Mouse (Mus musculus): Measurements from ENCODE around the gene 4930426L09Rik. TPM values are rescaled to one million over a fixed set of nuclear protein-coding genes. Genes with fewer than 3 reads are reported as not detected.

The 4930426L09Rik gene
- polyA plus RNA-seq, 1 experiment from 2014 or later, result 0.38 TPM

DNA sequence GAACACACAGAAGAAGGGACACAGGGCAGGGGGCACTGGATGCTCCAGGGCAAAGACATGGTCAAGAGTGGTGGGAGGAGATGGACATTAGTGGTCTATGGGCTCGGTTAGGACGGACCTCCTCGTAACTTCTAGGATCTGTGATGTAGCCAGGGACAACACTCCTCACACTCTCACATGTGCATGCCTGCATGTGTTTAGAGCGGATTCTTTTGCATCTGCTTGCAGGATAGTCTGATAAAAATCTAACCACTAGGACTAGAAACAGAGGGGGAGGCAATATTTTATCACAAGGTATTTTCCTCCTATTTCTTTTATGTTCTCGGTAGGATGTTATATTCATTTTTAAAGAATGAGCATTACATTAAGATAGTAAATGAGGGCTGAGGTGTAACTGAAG lies 38.6 kb upstream of the 4930426L09Rik start:
- 95% methylated on average over 5 of the region's 5 CpGs for WGBS
- ATAC-seq (replicated peaks), result no peak

DNA sequence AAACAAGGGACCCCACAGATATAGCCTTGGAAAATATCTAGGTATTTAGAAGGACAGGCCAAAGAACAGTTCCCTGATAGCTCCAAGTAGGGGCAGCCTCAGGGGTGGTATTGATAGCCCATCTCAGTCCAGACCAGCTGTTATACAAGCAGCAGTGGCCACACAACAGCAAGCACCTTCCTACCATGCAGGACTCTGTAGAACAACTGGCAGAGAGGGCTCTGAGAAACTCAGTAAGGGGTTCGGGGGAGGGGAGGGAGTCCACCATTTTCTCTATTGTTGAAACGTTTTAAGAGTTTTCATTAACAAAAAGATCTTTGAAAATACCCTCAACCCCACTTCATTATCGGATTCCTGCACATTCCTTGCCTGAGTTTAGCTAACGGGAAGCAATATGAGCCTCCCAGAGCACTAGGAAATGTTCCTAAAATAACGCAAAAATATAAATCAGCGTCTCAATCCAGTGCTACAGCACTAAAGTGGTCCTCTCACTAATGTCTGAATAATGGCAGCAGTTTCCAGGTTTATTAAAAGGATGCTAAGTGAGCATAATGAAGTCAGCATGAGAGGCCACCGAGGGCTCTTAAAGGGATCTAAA lies 37.7 kb upstream of the 4930426L09Rik start:
- Histone ChIP-seq H3K4me3 (no peak overlapping the region), H3K4me1 (no peaks in the 10 kb centered on the region), H3K9ac (replicated peaks) (no peak overlapping the region), H3K27me3 (no peaks in the 10 kb centered on the region), H3K9me3 (no peaks in the 10 kb centered on the region), H3K4me2 (replicated peaks) (no peak overlapping the region), H3K36me3 (no peaks in the 10 kb centered on the region), H3K27ac (replicated peaks) (no peak overlapping the region)
- WGBS, result 30% methylated on average over 7 of the region's 7 CpGs
- ATAC-seq (replicated peaks), result no peak

More for the DNA sequence above, 38.6 kb upstream of the 4930426L09Rik start:
- Histone ChIP-seq H3K9ac (replicated peaks) (no peak overlapping the region), H3K36me3 (no peaks in the 10 kb centered on the region), H3K4me1 (no peaks in the 10 kb centered on the region), H3K4me3 (no peak overlapping the region), H3K4me2 (replicated peaks) (no peak overlapping the region), H3K27me3 (no peaks in the 10 kb centered on the region), H3K27ac (replicated peaks) (no peak overlapping the region), H3K9me3 (no peaks in the 10 kb centered on the region)

DNA sequence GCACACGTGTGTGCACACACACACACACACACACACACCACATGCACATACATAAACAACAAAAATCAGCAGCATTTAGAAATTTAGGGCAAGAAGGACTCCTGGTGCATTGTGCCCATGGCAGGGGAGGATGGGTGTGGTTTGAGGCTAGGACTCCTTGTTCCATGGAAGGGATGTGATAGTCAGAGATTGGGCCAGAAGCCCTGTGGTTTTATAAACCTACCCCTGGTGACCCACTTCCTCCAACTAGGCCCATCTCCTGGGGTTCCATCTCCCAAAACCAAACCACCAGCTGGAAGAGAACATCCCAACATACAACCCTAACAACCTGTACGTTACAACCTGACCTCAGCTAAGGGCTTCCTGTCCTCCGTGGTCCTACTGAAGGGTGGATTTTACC lies 35.6 kb upstream of the 4930426L09Rik start:
- ATAC-seq (replicated peaks), result no peak
- no peaks in the 10 kb centered on the region for H3K4me1 ChIP-seq
- H3K4me3 ChIP-seq, result no peak overlapping the region

DNA sequence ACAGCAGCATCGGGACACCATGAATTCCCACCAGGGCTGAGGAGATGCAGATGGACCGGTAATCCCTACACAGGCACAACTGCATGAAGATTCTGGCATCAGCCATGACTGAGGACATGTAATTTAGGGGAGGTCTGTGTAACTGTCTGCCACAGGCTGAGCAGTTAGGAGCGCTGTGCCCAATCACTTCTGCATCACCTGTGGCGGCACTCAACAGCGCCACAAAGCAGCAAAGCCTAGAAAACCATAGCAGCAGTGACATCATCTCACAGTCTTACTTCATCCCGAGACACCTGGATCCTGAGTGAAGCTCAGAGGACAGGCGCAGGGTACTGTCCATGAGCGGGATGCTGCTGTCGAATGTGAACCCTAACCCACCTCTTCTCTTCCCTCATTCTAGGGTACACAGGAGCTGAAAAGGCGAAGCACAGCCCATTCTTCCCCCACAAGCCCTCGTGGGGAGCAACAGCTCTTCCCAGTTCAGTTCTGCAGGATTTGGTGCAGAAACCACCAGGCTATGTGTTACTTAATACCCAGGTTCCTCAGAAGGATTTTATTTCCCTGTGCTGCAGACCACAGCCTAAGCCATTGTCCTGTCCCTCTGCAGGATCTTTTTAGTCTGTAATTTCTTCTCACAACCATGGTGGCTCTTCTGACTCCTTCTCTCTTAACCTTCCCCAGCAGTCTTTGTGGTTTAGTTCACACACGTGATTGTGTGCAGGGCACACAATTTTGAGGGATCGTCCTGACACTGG lies 34.7 kb upstream of the 4930426L09Rik start:
- no peaks in the 10 kb centered on the region for H3K36me3 ChIP-seq
- WGBS, result 78% methylated on average over 13 of the region's 13 CpGs
- no peak overlapping the region for H3K27ac ChIP-seq (replicated peaks)
- H3K4me2 ChIP-seq (replicated peaks), result no peak overlapping the region
- no peak overlapping the region for H3K9ac ChIP-seq (replicated peaks)
- no peaks in the 10 kb centered on the region for H3K27me3 ChIP-seq
- H3K9me3 ChIP-seq, result no peaks in the 10 kb centered on the region
- H3K4me3 ChIP-seq, result no peak overlapping the region
- no peak for ATAC-seq (replicated peaks)
- H3K4me1 ChIP-seq, result no peaks in the 10 kb centered on the region

More for the DNA sequence above, 35.6 kb upstream of the 4930426L09Rik start:
- WGBS, result 87% methylated on average over 3 of the region's 3 CpGs
- Histone ChIP-seq H3K9me3 (no peaks in the 10 kb centered on the region), H3K36me3 (no peaks in the 10 kb centered on the region), H3K4me2 (replicated peaks) (no peak overlapping the region), H3K27ac (replicated peaks) (no peak overlapping the region), H3K9ac (replicated peaks) (no peak overlapping the region), H3K27me3 (no peaks in the 10 kb centered on the region)

GRCm38 (mm10) chr2:18965108-18965507 lies 33.0 kb upstream of the 4930426L09Rik start:
- Histone ChIP-seq H3K36me3 (no peaks in the 10 kb centered on the region), H3K9ac (replicated peaks) (no peak overlapping the region), H3K27ac (replicated peaks) (no peak overlapping the region), H3K4me3 (no peak overlapping the region), H3K4me2 (replicated peaks) (no peak overlapping the region), H3K4me1 (no peaks in the 10 kb centered on the region), H3K9me3 (no peaks in the 10 kb centered on the region), H3K27me3 (no peaks in the 10 kb centered on the region)
- WGBS, result 81% methylated on average over 3 of the region's 3 CpGs
- ATAC-seq (replicated peaks), result no peak

DNA sequence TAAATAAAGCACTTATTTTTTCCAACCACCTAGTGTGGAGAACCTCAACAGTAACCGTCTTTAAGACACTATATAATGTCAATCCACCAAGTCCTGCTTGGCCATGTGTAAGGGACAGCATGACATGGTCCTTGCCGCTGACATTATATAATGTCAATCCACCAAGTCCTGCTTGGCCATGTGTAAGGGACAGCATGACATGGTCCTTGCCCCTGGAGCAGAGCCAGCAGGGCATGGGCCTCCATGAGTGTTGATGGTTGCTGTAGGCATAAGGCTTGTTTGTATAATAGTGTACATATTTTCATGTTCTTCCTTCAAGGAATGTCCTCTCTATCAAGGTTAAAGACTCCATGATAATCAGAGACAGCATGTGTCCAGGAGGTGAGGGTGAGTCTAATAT lies 32.2 kb upstream of the 4930426L09Rik start:
- ATAC-seq (replicated peaks), result no peak
- no peak overlapping the region for H3K4me3 ChIP-seq
- H3K36me3 ChIP-seq, result no peaks in the 10 kb centered on the region
- no peaks in the 10 kb centered on the region for H3K4me1 ChIP-seq
- 98% methylated on average over 2 of the region's 2 CpGs for WGBS
- no peak overlapping the region for H3K9ac ChIP-seq (replicated peaks)
- no peaks in the 10 kb centered on the region for H3K27me3 ChIP-seq
- no peak overlapping the region for H3K27ac ChIP-seq (replicated peaks)
- H3K9me3 ChIP-seq, result no peaks in the 10 kb centered on the region
- H3K4me2 ChIP-seq (replicated peaks), result no peak overlapping the region

DNA sequence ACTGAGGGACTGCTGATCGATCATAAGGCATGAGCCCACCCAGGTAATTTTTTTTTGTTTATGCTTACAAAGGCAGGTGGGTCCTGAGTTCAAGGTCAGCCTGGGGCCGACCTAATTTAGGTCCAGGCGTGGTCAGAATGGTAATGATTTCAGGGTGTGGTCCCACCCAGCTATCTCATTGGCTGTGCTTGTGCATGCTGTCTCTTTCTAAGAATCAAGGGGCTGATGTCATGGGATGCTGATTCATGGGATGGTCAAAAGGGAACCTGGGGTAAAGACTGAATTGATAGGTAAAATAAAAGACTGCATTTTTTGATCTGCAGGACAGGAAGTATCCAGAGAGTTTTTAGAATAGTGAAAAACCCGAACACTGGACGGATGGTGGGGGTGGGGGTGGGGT lies 31.6 kb upstream of the 4930426L09Rik start:
- Histone ChIP-seq H3K9me3 (no peaks in the 10 kb centered on the region), H3K4me1 (no peaks in the 10 kb centered on the region), H3K9ac (replicated peaks) (no peak overlapping the region), H3K27ac (replicated peaks) (no peak overlapping the region), H3K27me3 (no peaks in the 10 kb centered on the region), H3K4me2 (replicated peaks) (no peak overlapping the region), H3K36me3 (no peaks in the 10 kb centered on the region), H3K4me3 (no peak overlapping the region)
- no peak for ATAC-seq (replicated peaks)
- 92% methylated on average over 5 of the region's 5 CpGs for WGBS

DNA sequence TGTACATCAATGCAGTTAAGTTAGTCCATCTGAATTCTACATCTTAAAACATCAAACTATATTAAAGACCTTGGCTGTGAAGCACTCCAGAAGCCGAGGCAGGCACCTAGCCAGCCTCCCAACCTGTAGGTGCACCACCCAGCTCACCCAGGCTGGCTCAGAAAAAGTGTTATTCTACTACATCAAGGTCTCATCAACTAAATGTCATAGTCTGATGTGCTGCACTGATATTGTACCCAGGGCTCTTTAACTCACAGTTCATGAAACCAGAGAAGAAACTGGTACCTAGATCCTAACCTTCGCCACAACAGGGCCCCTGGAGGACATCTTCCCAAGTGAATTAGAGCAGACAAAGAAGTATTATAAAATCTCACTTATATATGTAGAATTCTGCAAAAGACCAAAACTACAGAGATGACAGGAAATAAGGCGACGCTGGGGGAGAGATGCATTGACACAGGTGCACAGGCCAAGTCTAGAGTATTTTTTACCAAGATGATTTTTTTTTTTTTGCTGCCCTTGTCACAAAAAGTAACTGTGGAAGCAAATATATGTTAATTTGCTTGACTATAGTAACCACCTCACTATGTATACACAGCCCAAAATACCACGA lies 30.6 kb upstream of the 4930426L09Rik start:
- no peak overlapping the region for H3K4me2 ChIP-seq (replicated peaks)
- WGBS, result 93% methylated on average over 5 of the region's 5 CpGs
- no peaks in the 10 kb centered on the region for H3K4me1 ChIP-seq
- no peaks in the 10 kb centered on the region for H3K36me3 ChIP-seq
- no peak overlapping the region for H3K4me3 ChIP-seq
- no peak overlapping the region for H3K27ac ChIP-seq (replicated peaks)
- H3K27me3 ChIP-seq, result no peaks in the 10 kb centered on the region
- no peaks in the 10 kb centered on the region for H3K9me3 ChIP-seq
- no peak for ATAC-seq (replicated peaks)
- H3K9ac ChIP-seq (replicated peaks), result no peak overlapping the region

DNA sequence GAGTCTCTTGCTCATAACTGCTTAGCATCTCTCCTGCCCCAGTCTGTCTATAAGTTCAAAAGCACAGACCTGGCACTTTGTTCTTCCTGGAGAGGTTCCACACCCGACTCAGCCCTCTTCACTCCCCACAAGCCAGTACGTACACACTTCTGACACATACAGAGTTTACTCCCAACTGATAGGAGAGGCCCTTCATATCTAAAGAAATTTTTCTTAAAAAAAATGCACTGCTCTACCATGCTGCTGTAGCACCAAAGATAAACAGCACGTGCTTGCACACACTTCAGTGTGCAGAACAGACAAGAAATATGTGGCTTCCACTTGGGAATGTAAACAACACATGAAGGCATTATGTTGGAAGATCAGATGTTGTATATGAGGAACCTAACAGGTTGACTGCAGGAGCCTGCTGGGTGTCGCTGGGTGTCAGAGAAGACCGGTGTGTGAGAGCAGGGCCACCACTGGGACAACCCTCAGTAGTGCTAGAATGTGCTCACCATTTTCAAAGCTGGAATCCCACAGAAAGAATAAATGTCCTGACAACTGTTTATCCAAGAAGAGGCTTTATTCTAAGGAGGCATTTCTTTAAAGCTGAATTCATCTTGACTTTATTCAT lies 29.0 kb upstream of the 4930426L09Rik start:
- H3K27me3 ChIP-seq, result no peaks in the 10 kb centered on the region
- H3K27ac ChIP-seq (replicated peaks), result no peak overlapping the region
- no peak overlapping the region for H3K4me2 ChIP-seq (replicated peaks)
- H3K36me3 ChIP-seq, result no peaks in the 10 kb centered on the region
- no peaks in the 10 kb centered on the region for H3K4me1 ChIP-seq
- ATAC-seq (replicated peaks), result no peak
- 0 out of 2 replicates have a peak, but pooled peaks cover 4% of the 10 kb centered on the region for H3K9me3 ChIP-seq
- H3K4me3 ChIP-seq, result no peak overlapping the region
- 87% methylated on average over 5 of the region's 5 CpGs for WGBS
- no peak overlapping the region for H3K9ac ChIP-seq (replicated peaks)

DNA sequence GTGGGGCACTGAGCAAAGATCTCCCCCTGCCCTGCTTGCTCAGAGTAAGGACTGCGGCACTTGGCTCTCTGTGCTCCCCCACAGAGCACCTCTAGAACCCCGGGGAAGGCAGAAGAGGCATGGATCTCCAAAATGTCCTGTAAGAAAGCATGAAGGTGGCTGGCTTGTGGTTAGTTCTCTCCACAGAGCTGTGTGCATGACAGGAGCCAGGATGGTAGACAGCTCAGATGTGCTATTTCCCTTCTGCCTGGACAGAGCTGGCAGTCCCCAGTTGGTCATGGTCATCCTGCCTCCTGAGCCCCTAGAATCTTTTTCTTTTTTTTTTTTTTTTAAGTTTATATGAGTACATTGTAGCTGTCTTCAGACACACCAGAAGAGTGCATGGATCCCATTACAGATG lies 27.7 kb upstream of the 4930426L09Rik start:
- WGBS, result 81% methylated on average over 2 of the region's 2 CpGs
- Histone ChIP-seq H3K4me2 (replicated peaks) (no peak overlapping the region), H3K27ac (replicated peaks) (no peak overlapping the region), H3K4me3 (no peak overlapping the region), H3K27me3 (no peaks in the 10 kb centered on the region), H3K9me3 (0 out of 2 replicates have a peak, but pooled peaks cover 4% of the 10 kb centered on the region), H3K9ac (replicated peaks) (no peak overlapping the region), H3K4me1 (no peaks in the 10 kb centered on the region), H3K36me3 (no peaks in the 10 kb centered on the region)
- ATAC-seq (replicated peaks), result no peak

- no peaks in the 10 kb centered on the region for H3K36me3 ChIP-seq
- H3K4me3 ChIP-seq, result no peak overlapping the region
- no peaks in the 10 kb centered on the region for H3K27me3 ChIP-seq
- 95% methylated on average over 3 of the region's 3 CpGs for whole genome bisulfite sequencing
- no peak overlapping the region for H3K9ac ChIP-seq (replicated peaks)
- no peak overlapping the region for H3K4me2 ChIP-seq (replicated peaks)
- no peaks in the 10 kb centered on the region for H3K4me1 ChIP-seq
- 0 out of 2 replicates have a peak, but pooled peaks cover 4% of the 10 kb centered on the region for H3K9me3 ChIP-seq
- no peak for ATAC-seq (replicated peaks)
- H3K27ac ChIP-seq (replicated peaks), result no peak overlapping the region
Measured at GRCm38 (mm10) chr2:18971564-18971963, 26.6 kb upstream of the 4930426L09Rik start.
